Mouse (Mus musculus): ENCODE results near the gene Trpm4.

- TF ChIP-seq CTCF (conservative IDR thresholded peaks at IDR 0.05; ENCODE audit: insufficient read depth, insufficient read length, low read depth, low read length) = no peak
- TF ChIP-seq POLR2A (IDR thresholded peaks at IDR 0.05; ENCODE audit: low read depth, low read length) = no peak
These were observed 74.3 kb downstream of the Trpm4 start for GRCm38 (mm10) chr7:45259281-45259680.

Measured in kidney, adult 2 months (tissue).